25 mouse cellular contexts compared by ENCODE assay signal in genomic region chr10:115505631-115506239, GRCm38 (mm10).
DNase-seq lines count a peak whose midpoint lies in the region; ATAC-seq and TF ChIP-seq lines count a peak whose summit lies in the region.
"Had no signal": no experiment of that assay in that cellular context is flagged by ENCODE, and none has a peak within 500 bp of the region (broad histone marks: within the 10 kb centered on the region; RNA-seq: fewer than 3 reads in every experiment).

No protein-coding gene starts in this region.

- no peak for TF ChIP-seq EP300 in stomach, postnatal 0 days (optimal IDR thresholded peaks at IDR 0.05)

- H3K27me3 ChIP-seq in stomach, embryonic 15.5 days (replicated peaks), result no peaks in the 10 kb centered on the region
- no peaks in the 10 kb centered on the region for H3K27me3 ChIP-seq in stomach, postnatal 0 days (ENCODE audit: control insufficient read depth, insufficient read depth, low read length)
- H3K27me3 ChIP-seq in stomach, embryonic 16.5 days (ENCODE audit: control insufficient read depth, insufficient read depth, low read length), result no peaks in the 10 kb centered on the region
- H3K27me3 ChIP-seq: heart, embryonic 12.5 days; heart, embryonic 15.5 days had no signal

- WGBS in stomach, embryonic 15.5 days, result 59% methylated on average over 16 of the region's 16 CpGs
- WGBS in stomach, postnatal 0 days, result 45% methylated on average over 16 of the region's 16 CpGs
- 30% methylated on average over 16 of the region's 16 CpGs for WGBS in large intestine, adult 2 months
- 57% methylated on average over 16 of the region's 16 CpGs for WGBS in stomach, embryonic 16.5 days

- peak overlapping the region; percentile 26 for H3K4me2 ChIP-seq in stomach, embryonic 15.5 days
- H3K4me2 ChIP-seq in stomach, postnatal 0 days (replicated peaks; ENCODE audit: low read depth), result no peak overlapping the region
- peak overlapping the region; percentile 20; the same call in 1 of the 2 replicates for H3K4me2 ChIP-seq in stomach, embryonic 16.5 days (ENCODE audit: low read depth, low read length)
- H3K4me2 ChIP-seq: heart, embryonic 12.5 days; heart, embryonic 15.5 days; hindbrain, embryonic 14.5 days had no signal

- intact Hi-C loops in heart, postnatal 25 days (cut with DNase I), result no loop called here
- intact Hi-C loops in left cerebral cortex, adult 2 months (cut with DNase I), result no loop called here

- H3K9me3 ChIP-seq in stomach, embryonic 15.5 days, result no peaks in the 10 kb centered on the region
- H3K9me3 ChIP-seq in stomach, postnatal 0 days (ENCODE audit: control insufficient read depth, low read length), result no peaks in the 10 kb centered on the region
- no peaks in the 10 kb centered on the region for H3K9me3 ChIP-seq in stomach, embryonic 16.5 days (replicated peaks; ENCODE audit: control insufficient read depth, low read length)
- H3K9me3 ChIP-seq: forebrain, embryonic 10.5 days; heart, embryonic 12.5 days; heart, embryonic 15.5 days had no signal

- H3K4me3 ChIP-seq in stomach, embryonic 15.5 days (replicated peaks), result no peak overlapping the region
- no peak overlapping the region for H3K4me3 ChIP-seq in stomach, postnatal 0 days (ENCODE audit: low read depth, low read length)
- H3K4me3 ChIP-seq in stomach, embryonic 16.5 days (replicated peaks; ENCODE audit: low read length), result no peak overlapping the region
- no peak overlapping the region for H3K4me3 ChIP-seq in left cerebral cortex, adult 2 months
- H3K4me3 ChIP-seq: forebrain, embryonic 10.5 days; gastrocnemius, adult 2 months; heart, embryonic 12.5 days; heart, embryonic 15.5 days had no signal

- TF ChIP-seq CTCF in stomach, postnatal 0 days (IDR thresholded peaks at IDR 0.05; ENCODE audit: low read depth), result no peak
- no peak for TF ChIP-seq CTCF in left cerebral cortex, adult 2 months (IDR thresholded peaks at IDR 0.05)

- no peak for ATAC-seq in stomach, embryonic 15.5 days (ENCODE audit: insufficient read depth, low FRiP score, low read depth)
- ATAC-seq in stomach, postnatal 0 days (ENCODE audit: low FRiP score, low TSS enrichment), result no peak
- ATAC-seq in stomach, embryonic 16.5 days (ENCODE audit: insufficient read depth, low FRiP score), result no peak
- ATAC-seq: activated CD4-positive, CD25-positive, alpha-beta regulatory T cell, adult 4 months; forebrain, embryonic 14.5 days; forebrain, postnatal 0 days had no signal

- H3K27ac ChIP-seq in stomach, embryonic 15.5 days, result no peak overlapping the region
- no peak overlapping the region for H3K27ac ChIP-seq in stomach, postnatal 0 days (replicated peaks)
- no peak overlapping the region for H3K27ac ChIP-seq in stomach, embryonic 16.5 days (ENCODE audit: low read length)
- H3K27ac ChIP-seq in left cerebral cortex, adult 2 months, result no peak overlapping the region
- H3K27ac ChIP-seq: forebrain, embryonic 10.5 days; gastrocnemius, adult 2 months; heart, embryonic 15.5 days; hindbrain, embryonic 14.5 days had no signal

- no peaks in the 10 kb centered on the region for H3K4me1 ChIP-seq in stomach, embryonic 15.5 days
- H3K4me1 ChIP-seq in stomach, postnatal 0 days (replicated peaks; ENCODE audit: control insufficient read depth, insufficient read depth), result no peaks in the 10 kb centered on the region
- H3K4me1 ChIP-seq in stomach, embryonic 16.5 days (ENCODE audit: control insufficient read depth, insufficient read depth, low read length), result no peaks in the 10 kb centered on the region
- H3K4me1 ChIP-seq: forebrain, embryonic 10.5 days; heart, embryonic 12.5 days; heart, embryonic 15.5 days had no signal

- H3K36me3 ChIP-seq in stomach, embryonic 15.5 days, result no peaks in the 10 kb centered on the region
- no peaks in the 10 kb centered on the region for H3K36me3 ChIP-seq in stomach, postnatal 0 days (ENCODE audit: control insufficient read depth, insufficient read depth, low read length)
- no peaks in the 10 kb centered on the region for H3K36me3 ChIP-seq in stomach, embryonic 16.5 days (ENCODE audit: control insufficient read depth, insufficient read depth, low read length)
- H3K36me3 ChIP-seq: forebrain, embryonic 10.5 days; heart, embryonic 12.5 days; heart, embryonic 15.5 days had no signal

- no peak overlapping the region for H3K9ac ChIP-seq in stomach, embryonic 15.5 days
- no peak overlapping the region for H3K9ac ChIP-seq in stomach, postnatal 0 days (ENCODE audit: low read length)
- no peak overlapping the region for H3K9ac ChIP-seq in stomach, embryonic 16.5 days (ENCODE audit: low read length)
- H3K9ac ChIP-seq: forebrain, postnatal 0 days; heart, embryonic 12.5 days; heart, embryonic 15.5 days; hindbrain, embryonic 14.5 days had no signal

- DNase-seq in heart, adult 11 months, result peak; percentile 60
- DNase-seq in heart, postnatal 25 days (ENCODE audit: low spot score), result no peak
- DNase-seq in stomach, postnatal 0 days (ENCODE audit: low spot score), result no peak
- DNase-seq in large intestine, adult 2 months (ENCODE audit: low read depth, low spot score), result peak; percentile 18
- no peak for DNase-seq in layer of hippocampus, adult 18-20 months (ENCODE audit: low spot score in 2 of 2)
- no peak for DNase-seq in left cerebral cortex, adult 2 months (ENCODE audit: extremely low spot score in 1 of 2, low spot score in 2 of 2)
- DNase-seq: adrenal gland, adult 8-10 months; adrenal gland, postnatal 25 days; cerebellum, adult 11-12 months; cerebellum, adult 8-10 months; cerebellum, postnatal 10 days; forebrain, postnatal 0 days; gastrocnemius, adult 2 months; gastrocnemius, postnatal 14 days; heart, adult 18-20 months; heart, postnatal 10 days; heart, postnatal 4 days had no signal

Comparison
In these comparisons a context has a peak if more than half of its experiments do, and no peak if none do; other contexts are left out.
1. DNase-seq: peak in heart, adult 11 months (single experiment) and large intestine, adult 2 months (single experiment); none in heart, postnatal 25 days (single experiment), stomach, postnatal 0 days (single experiment), layer of hippocampus, adult 18-20 months (0 of 2) and left cerebral cortex, adult 2 months (0 of 2).